Mouse (Mus musculus) cerebellum, adult 11 months (tissue): ENCODE results near the gene Hbp1.

Source experiments
- DNase-seq: peaks from one replicate; pipeline ENCODE4 v3.0.0; 2022

The Hbp1 gene

GRCm38 (mm10) chr12:31949759-31950658 lies at the start of gene Hbp1:
TSS of gene Hbp1 (minus strand) at chr12:31950535.
- DNase-seq = peak; percentile 100

- no peak for DNase-seq
These were observed 48.4 kb upstream of the Hbp1 start for GRCm38 (mm10) chr12:31998706-31999105.

GRCm38 (mm10) chr12:31997328-31997878 lies 47.1 kb upstream of the Hbp1 start:
- no peak for DNase-seq

- no peak for DNase-seq
These were observed 46.5 kb upstream of the Hbp1 start for GRCm38 (mm10) chr12:31996877-31997276.

GRCm38 (mm10) chr12:31990575-31990974 lies 40.2 kb upstream of the Hbp1 start:
- DNase-seq = no peak

- DNase-seq = no peak
These were observed 39.4 kb upstream of the Hbp1 start for GRCm38 (mm10) chr12:31989726-31990125.

GRCm38 (mm10) chr12:31986463-31986862 lies 36.1 kb upstream of the Hbp1 start:
- DNase-seq = no peak

DNA sequence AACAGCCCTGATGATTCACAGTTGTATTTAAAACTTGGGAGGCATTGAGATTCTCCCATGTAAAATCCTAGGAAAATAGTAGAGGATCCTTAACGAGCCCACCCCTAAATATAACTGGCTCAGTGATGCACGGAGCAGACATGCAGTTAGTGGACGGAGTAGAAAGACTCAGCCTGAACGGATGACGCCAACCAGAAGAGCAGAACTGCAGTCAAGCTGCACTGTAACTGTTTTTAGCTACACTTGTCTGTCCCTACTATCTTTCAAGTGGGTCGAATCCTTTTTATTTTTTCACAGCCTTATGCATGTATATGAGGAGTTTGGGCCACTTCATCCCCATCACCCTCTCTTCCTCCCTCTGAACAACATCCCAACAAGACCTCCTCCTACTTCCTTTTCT lies 35.4 kb upstream of the Hbp1 start:
- no peak for DNase-seq

GRCm38 (mm10) chr12:31984664-31985063 lies 34.3 kb upstream of the Hbp1 start:
- no peak for DNase-seq

GRCm38 (mm10) chr12:31984206-31984605 lies 33.9 kb upstream of the Hbp1 start:
- DNase-seq = no peak

GRCm38 (mm10) chr12:31983769-31984168 lies 33.4 kb upstream of the Hbp1 start:
- DNase-seq = no peak

GRCm38 (mm10) chr12:31983238-31983637 lies 32.9 kb upstream of the Hbp1 start:
- DNase-seq = peak; percentile 43

GRCm38 (mm10) chr12:31977613-31978195 lies 27.4 kb upstream of the Hbp1 start:
- DNase-seq = no peak

- no peak for DNase-seq
These were observed 26.2 kb upstream of the Hbp1 start for GRCm38 (mm10) chr12:31976544-31976943.

- DNase-seq = peak; percentile 24
These were observed 23.3 kb upstream of the Hbp1 start for GRCm38 (mm10) chr12:31973473-31974172.

GRCm38 (mm10) chr12:31971547-31971946 lies 21.2 kb upstream of the Hbp1 start:
- DNase-seq = no peak

- DNase-seq = no peak
These were observed 18.8 kb upstream of the Hbp1 start for GRCm38 (mm10) chr12:31969111-31969510.

DNA sequence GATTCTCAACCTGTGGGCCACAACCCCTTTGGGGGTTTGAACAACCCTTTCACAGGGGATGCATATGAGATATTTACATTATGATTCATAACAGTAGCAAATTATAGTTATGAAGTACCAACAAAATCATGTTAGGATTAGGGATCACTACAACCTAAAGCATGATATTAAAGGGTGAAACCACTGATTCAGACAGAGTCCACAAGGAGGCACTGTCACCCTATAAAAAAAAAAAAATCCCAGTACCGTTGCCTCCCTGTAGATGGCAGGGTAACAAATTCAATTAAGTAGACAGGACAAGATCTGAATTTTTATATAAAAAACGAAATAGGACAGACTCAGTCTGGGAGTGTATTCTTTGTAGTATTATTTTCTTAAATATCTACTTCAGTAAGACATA lies 17.2 kb upstream of the Hbp1 start:
- DNase-seq = peak; percentile 26

DNA sequence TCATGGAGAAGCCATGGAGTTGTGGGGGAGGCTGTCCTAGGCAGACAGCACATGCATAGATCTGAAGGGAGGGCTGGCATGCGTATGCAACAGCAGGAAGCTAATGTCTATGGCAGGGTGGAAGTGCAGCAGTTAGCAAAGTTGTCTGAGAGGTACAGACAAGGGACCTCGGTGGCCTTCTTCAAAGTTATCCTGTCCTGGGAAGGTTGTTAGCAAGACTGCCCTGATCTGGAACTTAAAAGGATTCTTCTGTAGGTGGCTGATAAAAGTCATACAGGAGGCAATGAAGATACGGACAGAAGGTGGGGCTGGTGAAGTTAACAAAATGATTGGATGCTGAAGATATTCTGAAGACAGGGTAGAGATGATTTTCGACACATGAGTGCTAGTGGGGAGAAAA lies 16.1 kb upstream of the Hbp1 start:
- no peak for DNase-seq

DNA sequence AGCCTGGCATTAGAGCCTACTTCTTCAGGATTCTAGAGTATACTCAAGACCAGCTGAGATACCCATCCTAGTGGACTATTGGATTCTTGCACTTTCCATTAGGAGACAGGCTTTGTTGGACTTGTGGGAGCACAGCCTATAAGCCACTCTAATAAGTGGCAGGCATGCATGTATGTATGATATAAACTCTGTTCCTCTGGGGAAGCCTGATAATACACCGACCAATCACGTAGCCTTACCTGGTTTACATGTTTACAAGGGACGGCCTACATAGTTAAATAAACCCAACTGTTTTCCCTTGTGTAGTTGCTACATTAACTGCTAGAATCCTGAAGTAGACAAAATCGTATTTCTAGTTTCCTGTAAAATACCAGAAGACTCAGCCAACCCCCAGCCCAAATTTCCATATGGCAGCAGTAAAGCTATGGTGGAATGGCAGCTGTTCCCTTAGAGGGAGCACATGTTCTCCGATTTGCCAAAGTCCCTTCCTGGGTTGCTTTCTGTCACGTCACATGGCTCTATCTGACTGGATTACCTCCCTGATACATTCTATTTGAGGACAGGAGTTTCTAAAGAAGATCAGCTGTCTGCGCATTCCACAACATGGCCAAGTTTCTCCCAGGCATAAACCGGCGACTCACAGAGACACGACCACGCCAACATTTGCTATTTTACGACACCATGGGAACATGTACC lies 15.3 kb upstream of the Hbp1 start:
- DNase-seq = no peak

DNA sequence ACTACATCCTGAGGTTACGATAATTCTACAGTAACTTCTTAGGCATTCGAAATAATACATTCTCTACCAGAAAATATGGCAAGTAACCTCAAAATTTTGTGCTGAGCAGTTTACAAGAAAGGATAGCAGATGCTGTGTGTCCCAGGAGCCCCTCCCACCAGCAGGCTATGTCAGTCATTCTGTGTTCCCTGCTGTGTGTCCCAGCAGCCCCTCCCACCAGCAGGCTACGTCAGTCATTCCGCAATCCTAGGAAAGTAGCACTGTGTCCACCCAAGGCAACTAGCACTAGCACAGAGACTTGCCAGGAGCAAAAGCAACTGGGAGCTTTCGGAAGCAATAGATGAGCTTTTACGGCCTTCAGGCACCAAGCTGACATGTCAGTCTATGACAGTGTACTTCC lies 13.7 kb upstream of the Hbp1 start:
- DNase-seq = no peak

GRCm38 (mm10) chr12:31955843-31956242 lies 5.5 kb upstream of the Hbp1 start:
- DNase-seq = no peak

GRCm38 (mm10) chr12:31950659-31951031 lies 310 bp upstream of the Hbp1 start:
- DNase-seq = no peak
